Mouse (Mus musculus): ENCODE data around the gene Zmiz1.

GRCm38 (mm10) chr14:25616009-25616723, 157.2 kb downstream of the Zmiz1 start:
- TF ChIP-seq GATA1 (IDR thresholded peaks at IDR 0.05; ENCODE audit: low read length) (no peak), TAL1 (IDR thresholded peaks at IDR 0.05; ENCODE audit: low read length) (no peak)
